Mouse (Mus musculus) thymus, postnatal 14 days (tissue): ENCODE results near the gene Gpbar1.

ENCODE experiments used
- DNase-seq: peaks from one replicate; pipeline ENCODE4 v3.0.0; 2021

The Gpbar1 gene

GRCm38 (mm10) chr1:74278538-74278937 is at the start of gene Gpbar1:
Gpbar1 (plus strand) TSS chr1:74278550.
- no peak for DNase-seq

GRCm38 (mm10) chr1:74229942-74230341 is 48.4 kb upstream of the Gpbar1 start:
- DNase-seq: no peak

- DNase-seq: no peak
These were observed 47.4 kb upstream of the Gpbar1 start for GRCm38 (mm10) chr1:74230992-74231391.

GRCm38 (mm10) chr1:74235938-74236589 is 42.3 kb upstream of the Gpbar1 start, which contains the start of gene Arpc2:
Arpc2 (plus strand) TSS chr1:74236084.
- DNase-seq: peak; percentile 98

- DNase-seq: peak; percentile 65
These were observed 41.6 kb upstream of the Gpbar1 start for GRCm38 (mm10) chr1:74236590-74237317.

GRCm38 (mm10) chr1:74237671-74238070 is 40.7 kb upstream of the Gpbar1 start:
- DNase-seq: no peak

GRCm38 (mm10) chr1:74238136-74238535 is 40.2 kb upstream of the Gpbar1 start:
- DNase-seq: no peak

GRCm38 (mm10) chr1:74239162-74239561 is 39.2 kb upstream of the Gpbar1 start:
- DNase-seq: no peak

- peak; percentile 35 for DNase-seq
These were observed 38.7 kb upstream of the Gpbar1 start for GRCm38 (mm10) chr1:74239618-74240017.

GRCm38 (mm10) chr1:74240311-74240710 is 38.0 kb upstream of the Gpbar1 start:
- no peak for DNase-seq

GRCm38 (mm10) chr1:74240832-74241231 is 37.5 kb upstream of the Gpbar1 start:
- no peak for DNase-seq

- DNase-seq: no peak
These were observed 32.8 kb upstream of the Gpbar1 start for GRCm38 (mm10) chr1:74245525-74245924.

- DNase-seq: peak; percentile 58
These were observed 29.6 kb upstream of the Gpbar1 start for GRCm38 (mm10) chr1:74248799-74249198.

GRCm38 (mm10) chr1:74249331-74249980 is 28.9 kb upstream of the Gpbar1 start:
- DNase-seq: peak; percentile 49

GRCm38 (mm10) chr1:74250096-74250495 is 28.3 kb upstream of the Gpbar1 start:
- DNase-seq: no peak

GRCm38 (mm10) chr1:74255704-74256345 is 22.5 kb upstream of the Gpbar1 start:
- DNase-seq: no peak

GRCm38 (mm10) chr1:74256782-74257181 is 21.6 kb upstream of the Gpbar1 start:
- no peak for DNase-seq

GRCm38 (mm10) chr1:74262510-74262909 is 15.8 kb upstream of the Gpbar1 start:
- DNase-seq: no peak

- DNase-seq: no peak
These were observed 9.6 kb upstream of the Gpbar1 start for GRCm38 (mm10) chr1:74268750-74269149.

- no peak for DNase-seq
These were observed 6.7 kb upstream of the Gpbar1 start for GRCm38 (mm10) chr1:74271659-74272058.

- no peak for DNase-seq
These were observed 3.3 kb upstream of the Gpbar1 start for GRCm38 (mm10) chr1:74275015-74275414.

- no peak for DNase-seq
These were observed 1.3 kb upstream of the Gpbar1 start for GRCm38 (mm10) chr1:74277041-74277440.

GRCm38 (mm10) chr1:74277883-74278537 is 340 bp upstream of the Gpbar1 start:
- DNase-seq: no peak
